Comparison of ENCODE assay signal across 10 mouse cellular contexts in the genomic region with DNA sequence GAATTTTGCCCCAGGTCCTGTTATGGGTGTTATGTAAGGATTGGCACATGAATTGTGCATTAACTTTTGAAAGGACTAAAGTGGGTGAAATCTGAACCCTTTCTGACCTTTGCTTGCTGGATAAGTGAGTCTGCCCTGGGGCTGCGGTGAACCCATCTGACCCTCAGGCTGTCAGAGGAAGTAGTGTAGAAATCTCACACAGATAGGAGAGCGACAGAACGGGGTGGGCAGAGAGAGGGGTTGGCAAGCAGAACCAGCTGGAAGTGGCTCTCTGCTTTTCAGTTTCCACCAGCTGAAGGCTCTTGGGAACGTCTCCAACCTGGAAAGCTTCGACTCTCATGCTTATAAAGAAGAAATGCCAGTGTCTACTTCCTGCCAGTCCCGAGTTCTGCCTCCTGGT. TPM values are rescaled to one million over a fixed set of nuclear protein-coding genes. Genes with fewer than 3 reads are reported as not detected.
A peak's percentile ranks its signal among the peaks of the same experiment; 100 is the strongest.
DNase-seq lines count a peak whose midpoint lies in the region; ATAC-seq and TF ChIP-seq lines count a peak whose summit lies in the region.
"Had no signal": no experiment of that assay in that cellular context is flagged by ENCODE, and none has a peak within 500 bp of the region (broad histone marks: within the 10 kb centered on the region; RNA-seq: fewer than 3 reads in every experiment).

No protein-coding gene starts in this region.

- WGBS in embryonic facial prominence, embryonic 11.5 days, result 28% methylated on average over 6 of the region's 6 CpGs
- 39% methylated on average over 6 of the region's 6 CpGs for WGBS in embryonic facial prominence, embryonic 10.5 days
- WGBS in liver, embryonic 13.5 days (ENCODE audit: insufficient replicate concordance), result 22% methylated on average over 6 of the region's 6 CpGs
- 21% methylated on average over 6 of the region's 6 CpGs for WGBS in liver, embryonic 12.5 days (ENCODE audit: insufficient replicate concordance)

- peak; percentile 15 for DNase-seq in embryonic facial prominence, embryonic 11.5 days (ENCODE audit: low spot score)
- DNase-seq in embryonic facial prominence, embryonic 10.5 days (ENCODE audit: low spot score), result no peak
- DNase-seq in liver, embryonic 13.5 days, result no peak
- peak; percentile 40 to 71 for DNase-seq in layer of hippocampus, adult 2 months (ENCODE audit: low spot score in 2 of 2)
- peak; percentile 84 to 89 for DNase-seq in right cerebral cortex, postnatal 10 days (ENCODE audit: low spot score in 2 of 2)
- no peak for DNase-seq in thymus, postnatal 14 days

- H3K4me1 ChIP-seq in embryonic facial prominence, embryonic 11.5 days (ENCODE audit: control insufficient read depth, insufficient read depth, low read length), result no peaks in the 10 kb centered on the region
- peaks cover 18% of the 10 kb centered on the region for H3K4me1 ChIP-seq in embryonic facial prominence, embryonic 10.5 days
- no peaks in the 10 kb centered on the region; the same call in 1 of the 2 replicates for H3K4me1 ChIP-seq in liver, embryonic 13.5 days (replicated peaks)
- no peaks in the 10 kb centered on the region for H3K4me1 ChIP-seq in liver, embryonic 12.5 days

- H3K4me3 ChIP-seq in embryonic facial prominence, embryonic 11.5 days (ENCODE audit: low read depth, low read length), result no peak overlapping the region
- no peak overlapping the region for H3K4me3 ChIP-seq in embryonic facial prominence, embryonic 10.5 days
- no peak overlapping the region for H3K4me3 ChIP-seq in liver, embryonic 13.5 days (replicated peaks)
- H3K4me3 ChIP-seq in liver, embryonic 12.5 days, result no peak overlapping the region
- H3K4me3 ChIP-seq in layer of hippocampus, adult 2 months, result no peak overlapping the region
- H3K4me3 ChIP-seq: embryonic facial prominence, embryonic 13.5 days had no signal

- no peaks in the 10 kb centered on the region for H3K36me3 ChIP-seq in embryonic facial prominence, embryonic 11.5 days (replicated peaks; ENCODE audit: control insufficient read depth, insufficient read depth, low read depth, low read length)
- H3K36me3 ChIP-seq in embryonic facial prominence, embryonic 10.5 days (replicated peaks), result no peaks in the 10 kb centered on the region
- no peaks in the 10 kb centered on the region for H3K36me3 ChIP-seq in liver, embryonic 13.5 days
- H3K36me3 ChIP-seq in liver, embryonic 12.5 days, result no peaks in the 10 kb centered on the region
- H3K36me3 ChIP-seq: embryonic facial prominence, embryonic 13.5 days had no signal

- no peak for ATAC-seq in embryonic facial prominence, embryonic 11.5 days (replicated peaks; ENCODE audit: insufficient number of reproducible peaks, low FRiP score, low TSS enrichment, low read depth)
- peak; percentile 31; the same call in 1 of the 2 replicates for ATAC-seq in liver, embryonic 13.5 days (ENCODE audit: low read depth)
- ATAC-seq in liver, embryonic 12.5 days, result no peak
- ATAC-seq in cerebellum, adult (ENCODE audit: insufficient number of reproducible peaks, low FRiP score, low TSS enrichment), result no peak

- H3K27me3 ChIP-seq in embryonic facial prominence, embryonic 11.5 days (ENCODE audit: control insufficient read depth, insufficient read depth, low read length), result no peaks in the 10 kb centered on the region
- H3K27me3 ChIP-seq in embryonic facial prominence, embryonic 10.5 days (replicated peaks; ENCODE audit: low read depth, poor library complexity, severe bottlenecking), result no peaks in the 10 kb centered on the region
- H3K27me3 ChIP-seq in liver, embryonic 13.5 days, result no peaks in the 10 kb centered on the region
- H3K27me3 ChIP-seq in liver, embryonic 12.5 days (replicated peaks), result no peaks in the 10 kb centered on the region
- H3K27me3 ChIP-seq: embryonic facial prominence, embryonic 13.5 days had no signal

- no peak overlapping the region for H3K4me2 ChIP-seq in embryonic facial prominence, embryonic 11.5 days (ENCODE audit: low read depth, low read length)
- H3K4me2 ChIP-seq in liver, embryonic 13.5 days, result no peak overlapping the region
- H3K4me2 ChIP-seq in liver, embryonic 12.5 days, result no peak overlapping the region
- H3K4me2 ChIP-seq: embryonic facial prominence, embryonic 13.5 days; hindbrain, embryonic 14.5 days had no signal

- no peaks in the 10 kb centered on the region for H3K9me3 ChIP-seq in embryonic facial prominence, embryonic 11.5 days (replicated peaks; ENCODE audit: control insufficient read depth, low read length)
- no peaks in the 10 kb centered on the region for H3K9me3 ChIP-seq in embryonic facial prominence, embryonic 10.5 days
- H3K9me3 ChIP-seq in liver, embryonic 13.5 days (replicated peaks), result no peaks in the 10 kb centered on the region
- no peaks in the 10 kb centered on the region for H3K9me3 ChIP-seq in liver, embryonic 12.5 days (replicated peaks)
- H3K9me3 ChIP-seq: embryonic facial prominence, embryonic 13.5 days had no signal

- TF ChIP-seq CTCF in layer of hippocampus, adult 2 months (conservative IDR thresholded peaks at IDR 0.05), result no peak

- H3K27ac ChIP-seq in embryonic facial prominence, embryonic 11.5 days (replicated peaks; ENCODE audit: low read depth, low read length), result no peak overlapping the region
- H3K27ac ChIP-seq in embryonic facial prominence, embryonic 10.5 days (replicated peaks), result no peak overlapping the region
- H3K27ac ChIP-seq in liver, embryonic 13.5 days, result no peak overlapping the region
- no peak overlapping the region for H3K27ac ChIP-seq in liver, embryonic 12.5 days
- no peak overlapping the region for H3K27ac ChIP-seq in layer of hippocampus, adult 2 months
- H3K27ac ChIP-seq: embryonic facial prominence, embryonic 13.5 days; hindbrain, embryonic 14.5 days had no signal

- H3K9ac ChIP-seq in embryonic facial prominence, embryonic 11.5 days (replicated peaks; ENCODE audit: low read length), result no peak overlapping the region
- no peak overlapping the region for H3K9ac ChIP-seq in liver, embryonic 13.5 days
- no peak overlapping the region for H3K9ac ChIP-seq in liver, embryonic 12.5 days
- H3K9ac ChIP-seq: embryonic facial prominence, embryonic 13.5 days; hindbrain, embryonic 14.5 days had no signal

RNA-seq across cellular contexts. Expression of gene Il9, which starts 4.8 kb away (rescaled TPM):
- not detected in 2 replicates for polyA plus RNA-seq in embryonic facial prominence, embryonic 11.5 days (2014; fragmentation: Nextera tagmentation; extraction: Ambion mirVana)
- not detected in 2 replicates for polyA plus RNA-seq in embryonic facial prominence, embryonic 10.5 days (2016; fragmentation: Nextera tagmentation; extraction: Ambion mirVana)
- not detected in 2 replicates for polyA plus RNA-seq in liver, embryonic 13.5 days (2015; fragmentation: Nextera tagmentation; extraction: Ambion mirVana)
- polyA plus RNA-seq in liver, embryonic 12.5 days (2016; fragmentation: Nextera tagmentation; extraction: Ambion mirVana), result not detected in 2 replicates
- not detected for total RNA-seq in layer of hippocampus, adult 2 months (2021)
- polyA plus RNA-seq: embryonic facial prominence, embryonic 13.5 days; hindbrain, embryonic 14.5 days had no signal

RNA-seq across cellular contexts. Expression of gene Slc25a48, which starts 39.1 kb away (rescaled TPM):
- 0.08 TPM in 1 of 2 replicates, not detected in the other for polyA plus RNA-seq in embryonic facial prominence, embryonic 11.5 days (2014; fragmentation: Nextera tagmentation; extraction: Ambion mirVana)
- not detected in 2 replicates for polyA plus RNA-seq in embryonic facial prominence, embryonic 10.5 days (2016; fragmentation: Nextera tagmentation; extraction: Ambion mirVana)
- 0.35 and 0.41 TPM in 2 replicates for polyA plus RNA-seq in liver, embryonic 13.5 days (2015; fragmentation: Nextera tagmentation; extraction: Ambion mirVana)
- polyA plus RNA-seq in liver, embryonic 12.5 days (2016; fragmentation: Nextera tagmentation; extraction: Ambion mirVana), result 0.26 and 0.29 TPM in 2 replicates
- not detected for total RNA-seq in layer of hippocampus, adult 2 months (2021)
- polyA plus RNA-seq: hindbrain, embryonic 14.5 days had no signal

RNA-seq across cellular contexts. Expression of gene Fbxl21, which starts 45.0 kb away (rescaled TPM):
- 2.8 and 3.7 TPM in 2 replicates for polyA plus RNA-seq in embryonic facial prominence, embryonic 11.5 days (2014; fragmentation: Nextera tagmentation; extraction: Ambion mirVana)
- polyA plus RNA-seq in embryonic facial prominence, embryonic 10.5 days (2016; fragmentation: Nextera tagmentation; extraction: Ambion mirVana), result 1.3 TPM in 2 replicates
- 0.88 and 0.89 TPM in 2 replicates for polyA plus RNA-seq in liver, embryonic 13.5 days (2015; fragmentation: Nextera tagmentation; extraction: Ambion mirVana)
- 0.72 and 0.81 TPM in 2 replicates for polyA plus RNA-seq in liver, embryonic 12.5 days (2016; fragmentation: Nextera tagmentation; extraction: Ambion mirVana)
- 1 to 10 TPM; 5.5 to 8.2 TPM for total RNA-seq in layer of hippocampus, adult 2 months (2021)

RNA-seq across cellular contexts. Expression of gene Gm3045, which starts 50.9 kb away (rescaled TPM):
- polyA plus RNA-seq in embryonic facial prominence, embryonic 11.5 days (2014; fragmentation: Nextera tagmentation; extraction: Ambion mirVana), result not detected in 2 replicates
- not detected in 2 replicates for polyA plus RNA-seq in embryonic facial prominence, embryonic 10.5 days (2016; fragmentation: Nextera tagmentation; extraction: Ambion mirVana)
- polyA plus RNA-seq in liver, embryonic 13.5 days (2015; fragmentation: Nextera tagmentation; extraction: Ambion mirVana), result not detected in 2 replicates
- not detected in 2 replicates for polyA plus RNA-seq in liver, embryonic 12.5 days (2016; fragmentation: Nextera tagmentation; extraction: Ambion mirVana)
- total RNA-seq in layer of hippocampus, adult 2 months (2021), result not detected
- polyA plus RNA-seq: embryonic facial prominence, embryonic 13.5 days; hindbrain, embryonic 14.5 days had no signal

Comparison
In these comparisons a context has a peak if more than half of its experiments do, and no peak if none do; other contexts are left out.
1. DNase-seq: peak in embryonic facial prominence, embryonic 11.5 days (single experiment), layer of hippocampus, adult 2 months (2 of 2) and right cerebral cortex, postnatal 10 days (2 of 2); none in embryonic facial prominence, embryonic 10.5 days (single experiment), liver, embryonic 13.5 days (single experiment) and thymus, postnatal 14 days (single experiment).